9 mouse cellular contexts compared by ENCODE assay signal in the genomic region with DNA sequence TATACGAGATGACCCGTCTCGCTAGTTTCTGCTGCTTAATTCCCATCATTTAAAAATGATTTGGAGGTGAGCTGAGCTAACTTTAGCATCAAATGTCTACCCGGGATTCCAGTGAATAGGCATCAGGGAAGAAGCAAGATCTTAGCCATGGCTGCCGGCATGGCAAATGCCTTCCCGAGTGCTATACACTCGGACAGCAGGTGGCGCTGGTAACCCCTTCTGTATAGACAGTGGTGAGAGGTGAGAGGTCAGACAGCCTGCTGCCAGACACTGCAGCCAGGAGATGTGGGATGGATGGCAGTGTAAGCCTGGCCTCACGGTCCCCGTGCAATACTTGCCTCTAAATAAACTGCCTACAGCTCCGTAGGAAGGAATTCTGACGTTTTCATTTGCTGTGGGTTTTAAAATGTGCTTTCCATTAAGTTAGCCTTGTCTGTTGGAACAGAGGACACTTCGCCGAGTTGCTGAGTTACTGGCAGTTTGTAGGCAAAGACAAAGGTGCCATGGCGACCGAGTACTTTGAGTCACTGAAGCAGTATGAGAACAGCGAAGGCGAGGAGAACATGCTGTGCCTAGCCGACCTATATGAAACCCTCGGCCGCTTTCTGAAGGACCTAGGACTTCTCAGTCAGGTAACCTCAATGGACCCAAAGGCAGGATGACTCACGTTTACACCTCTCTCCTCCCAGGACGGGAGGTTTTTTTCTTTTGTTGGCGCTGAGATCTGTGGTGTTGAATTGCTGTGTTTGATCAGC. TPM values are rescaled to one million over a fixed set of nuclear protein-coding genes. Genes with fewer than 3 reads are reported as not detected.
DNase-seq lines count a peak whose midpoint lies in the region; ATAC-seq and TF ChIP-seq lines count a peak whose summit lies in the region.
"Had no signal": no experiment of that assay in that cellular context is flagged by ENCODE, and none has a peak within 500 bp of the region (broad histone marks: within the 10 kb centered on the region; RNA-seq: fewer than 3 reads in every experiment).

No protein-coding gene starts in this region.

- no peaks in the 10 kb centered on the region for H3K27me3 ChIP-seq in kidney, embryonic 15.5 days
- no peaks in the 10 kb centered on the region for H3K27me3 ChIP-seq in limb, embryonic 14.5 days (ENCODE audit: control insufficient read depth, insufficient read depth, low read length)
- H3K27me3 ChIP-seq: limb, embryonic 13.5 days had no signal

- H3K9me3 ChIP-seq in kidney, embryonic 15.5 days (replicated peaks) = no peaks in the 10 kb centered on the region
- no peaks in the 10 kb centered on the region for H3K9me3 ChIP-seq in limb, embryonic 14.5 days (ENCODE audit: control insufficient read depth, low read length)
- H3K9me3 ChIP-seq: limb, embryonic 13.5 days had no signal

- no peak for TF ChIP-seq POLR2A in limb, embryonic 14.5 days (IDR thresholded peaks at IDR 0.05; ENCODE audit: borderline replicate concordance, extremely low read depth, insufficient read depth, insufficient read length)
- no peak for TF ChIP-seq POLR2A in olfactory bulb, adult 2 months (IDR thresholded peaks at IDR 0.05; ENCODE audit: insufficient read depth, low read depth, low read length)

- intact Hi-C loops in gastrocnemius, postnatal 14 days (cut with DNase I; ENCODE audit: low total_unique reads) = no loop called here

- no peaks in the 10 kb centered on the region for H3K4me1 ChIP-seq in kidney, embryonic 15.5 days
- no peaks in the 10 kb centered on the region for H3K4me1 ChIP-seq in limb, embryonic 14.5 days (ENCODE audit: control insufficient read depth, insufficient read depth, low read length)
- no peaks in the 10 kb centered on the region for H3K4me1 ChIP-seq in olfactory bulb, adult 2 months (ENCODE audit: control insufficient read depth, insufficient read depth, low read length)
- H3K4me1 ChIP-seq: limb, embryonic 13.5 days had no signal

- ATAC-seq in kidney, embryonic 15.5 days (replicated peaks; ENCODE audit: low FRiP score) = peak; percentile 79
- no peak for ATAC-seq in limb, embryonic 14.5 days (ENCODE audit: low FRiP score, low read depth)

- H3K4me2 ChIP-seq in kidney, embryonic 15.5 days = no peak overlapping the region
- no peak overlapping the region for H3K4me2 ChIP-seq in limb, embryonic 14.5 days (replicated peaks; ENCODE audit: low read depth, low read length, severe bottlenecking)
- H3K4me2 ChIP-seq: limb, embryonic 13.5 days had no signal

- DNase-seq in A20 (ENCODE audit: low read depth, low spot score) = peak; percentile 70
- DNase-seq in T-cell, adult 2 months (ENCODE audit: low spot score) = peak; percentile 54
- DNase-seq in cerebellum, postnatal 36 days = peak; percentile 61 to 65
- peak; percentile 74 for DNase-seq in gastrocnemius, postnatal 14 days
- DNase-seq in limb, embryonic 14.5 days (ENCODE audit: low spot score) = peak; percentile 34
- DNase-seq in thymus, adult 18-20 months = peak; percentile 26 to 38

- no peak overlapping the region for H3K4me3 ChIP-seq in kidney, embryonic 15.5 days (replicated peaks)
- H3K4me3 ChIP-seq in limb, embryonic 14.5 days (replicated peaks; ENCODE audit: low read length) = no peak overlapping the region
- no peak overlapping the region for H3K4me3 ChIP-seq in olfactory bulb, adult 2 months (ENCODE audit: insufficient read depth, low read depth, low read length)
- H3K4me3 ChIP-seq: limb, embryonic 13.5 days had no signal

- peaks cover 61% of the 10 kb centered on the region for H3K36me3 ChIP-seq in kidney, embryonic 15.5 days
- peaks cover 65% of the 10 kb centered on the region for H3K36me3 ChIP-seq in limb, embryonic 14.5 days (ENCODE audit: control insufficient read depth, insufficient read depth, low read length)

- peak; percentile 49; the same call in 1 of the 2 replicates for TF ChIP-seq CTCF in olfactory bulb, adult 2 months (IDR thresholded peaks at IDR 0.05; ENCODE audit: insufficient read depth, low read depth, low read length)

- no peak overlapping the region for H3K27ac ChIP-seq in kidney, embryonic 15.5 days
- H3K27ac ChIP-seq in limb, embryonic 14.5 days (replicated peaks; ENCODE audit: low read depth, low read length) = no peak overlapping the region
- H3K27ac ChIP-seq in olfactory bulb, adult 2 months (ENCODE audit: insufficient read depth, low read depth, low read length) = no peak overlapping the region
- H3K27ac ChIP-seq: limb, embryonic 13.5 days had no signal

- no peak overlapping the region for H3K9ac ChIP-seq in kidney, embryonic 15.5 days
- H3K9ac ChIP-seq in limb, embryonic 14.5 days (ENCODE audit: low read depth, low read length, severe bottlenecking) = no peak overlapping the region
- H3K9ac ChIP-seq: limb, embryonic 13.5 days had no signal

- WGBS in kidney, embryonic 15.5 days = 53% methylated on average over 24 of the region's 24 CpGs
- WGBS in limb, embryonic 14.5 days = 47% methylated on average over 24 of the region's 24 CpGs
- WGBS in olfactory bulb, adult 2 months = 56% methylated on average over 24 of the region's 24 CpGs

RNA-seq across cellular contexts. Expression of a gene that starts 5.0 kb away (rescaled TPM):
- not detected for total RNA-seq in gastrocnemius, postnatal 14 days (2021)
- polyA plus RNA-seq in kidney, embryonic 15.5 days (2015; fragmentation: Nextera tagmentation; extraction: Ambion mirVana) = not detected in 2 replicates
- polyA plus RNA-seq in limb, embryonic 14.5 days (2012; rRNA removed) = not detected in 2 replicates
- not detected in 2 replicates for polyA plus RNA-seq in limb, embryonic 14.5 days (2014; fragmentation: Nextera tagmentation; extraction: Ambion mirVana)
- polyA plus RNA-seq in olfactory bulb, adult 2 months (2012; ENCODE audit: insufficient read depth, insufficient read length, low replicate concordance, missing spikeins) = not detected in 2 replicates
- polyA plus RNA-seq: limb, embryonic 13.5 days had no signal

RNA-seq across cellular contexts. Expression of a gene that starts 27.5 kb away (rescaled TPM):
- 10 to 100 TPM; 12.0 to 15.2 TPM for total RNA-seq in gastrocnemius, postnatal 14 days (2021)
- polyA plus RNA-seq in kidney, embryonic 15.5 days (2015; fragmentation: Nextera tagmentation; extraction: Ambion mirVana) = 47.8 and 50.3 TPM in 2 replicates
- polyA plus RNA-seq in limb, embryonic 14.5 days (2012; rRNA removed) = 71.9 and 83.0 TPM in 2 replicates
- polyA plus RNA-seq in limb, embryonic 14.5 days (2014; fragmentation: Nextera tagmentation; extraction: Ambion mirVana) = 67.4 and 72.5 TPM in 2 replicates
- not detected in 2 replicates for polyA plus RNA-seq in olfactory bulb, adult 2 months (2012; ENCODE audit: insufficient read depth, insufficient read length, low replicate concordance, missing spikeins)

RNA-seq across cellular contexts. Expression of a gene that starts 27.7 kb away (rescaled TPM):
- total RNA-seq in gastrocnemius, postnatal 14 days (2021) = 10 to 100 TPM; 20.8 to 24.1 TPM
- 11.8 and 12.6 TPM in 2 replicates for polyA plus RNA-seq in kidney, embryonic 15.5 days (2015; fragmentation: Nextera tagmentation; extraction: Ambion mirVana)
- polyA plus RNA-seq in limb, embryonic 14.5 days (2012; rRNA removed) = 13.9 and 14.0 TPM in 2 replicates
- polyA plus RNA-seq in limb, embryonic 14.5 days (2014; fragmentation: Nextera tagmentation; extraction: Ambion mirVana) = 11.4 and 12.3 TPM in 2 replicates
- not detected in 2 replicates for polyA plus RNA-seq in olfactory bulb, adult 2 months (2012; ENCODE audit: insufficient read depth, insufficient read length, low replicate concordance, missing spikeins)

RNA-seq across cellular contexts. Expression of a gene that starts 33.1 kb away (rescaled TPM):
- 1 to 10 TPM; 1.8 TPM for total RNA-seq in gastrocnemius, postnatal 14 days (2021)
- polyA plus RNA-seq in kidney, embryonic 15.5 days (2015; fragmentation: Nextera tagmentation; extraction: Ambion mirVana) = 5.9 and 6.7 TPM in 2 replicates
- 25.3 and 30.0 TPM in 2 replicates for polyA plus RNA-seq in limb, embryonic 14.5 days (2012; rRNA removed)
- 5.4 and 8.0 TPM in 2 replicates for polyA plus RNA-seq in limb, embryonic 14.5 days (2014; fragmentation: Nextera tagmentation; extraction: Ambion mirVana)
- not detected in 2 replicates for polyA plus RNA-seq in olfactory bulb, adult 2 months (2012; ENCODE audit: insufficient read depth, insufficient read length, low replicate concordance, missing spikeins)
